Mouse (Mus musculus) heart, embryonic 10.5 days (tissue): ENCODE measurements at regions not wholly inside any gene's neighbourhood (a gene's known extent, or its start where the extent isn't known, plus 50 kb on each side); places are given as distances from the start of the nearest gene placed in this dataset.

Experiments used
- DNase-seq: peaks from one replicate; pipeline ENCODE4 v3.0.0-alpha.2; 2017; ENCODE audit warnings: low spot score
- H3K27ac ChIP-seq: fragments of 300-500 bp; sonication (generic); 2 replicates; pipeline ENCODE4 v1.5.1; 2016; ENCODE audit warnings: mild to moderate bottlenecking
- H3K27me3 ChIP-seq: fragments of 300-500 bp; sonication (generic); 2 replicates; pipeline ENCODE4 v1.6.1; 2016; ENCODE audit warnings: mild to moderate bottlenecking; ENCODE audit not compliant: poor library complexity, insufficient read depth, severe bottlenecking
- H3K36me3 ChIP-seq: fragments of 300-500 bp; sonication (generic); 2 replicates; pipeline ENCODE4 v1.6.1; 2016; ENCODE audit warnings: mild to moderate bottlenecking, moderate library complexity
- H3K4me1 ChIP-seq: fragments of 300-500 bp; sonication (generic); 2 replicates; pipeline ENCODE4 v1.6.1; 2016; ENCODE audit warnings: mild to moderate bottlenecking
- H3K4me3 ChIP-seq: fragments of 300-500 bp; sonication (generic); 2 replicates; pipeline ENCODE4 v1.5.1; 2016; ENCODE audit warnings: mild to moderate bottlenecking, moderate library complexity
- H3K9me3 ChIP-seq: fragments of 300-500 bp; sonication (generic); 2 replicates; pipeline ENCODE4 v1.6.1; 2016; ENCODE audit warnings: mild to moderate bottlenecking, moderate library complexity
- WGBS: fragments of 180-500 bp; shearing (Covaris S2); methylation state at CpG from one replicate; pipeline ENCODE4 v1.1.7; 2016; 5-methylcytosine and 5-hydroxymethylcytosine counted together

GRCm38 (mm10) chr7:63811816-63812215 is 104.8 kb upstream of the E030018B13Rik start:
- WGBS: 85% methylated on average over 4 of the region's 4 CpGs
- H3K4me3 ChIP-seq: no peak overlapping the region
- H3K27ac ChIP-seq: no peak overlapping the region
- H3K4me1 ChIP-seq: peaks cover 3% of the 10 kb centered on the region; the same call in 1 of the 2 replicates
- H3K36me3 ChIP-seq: no peaks in the 10 kb centered on the region
- no peak for DNase-seq
- no peaks in the 10 kb centered on the region for H3K9me3 ChIP-seq
- H3K27me3 ChIP-seq: no peaks in the 10 kb centered on the region

GRCm38 (mm10) chr7:63815531-63815930 is 101.1 kb upstream of the E030018B13Rik start:
- Histone ChIP-seq H3K27me3 (no peaks in the 10 kb centered on the region), H3K4me3 (no peak overlapping the region), H3K27ac (no peak overlapping the region), H3K4me1 (peaks cover 3% of the 10 kb centered on the region; the same call in 1 of the 2 replicates), H3K36me3 (no peaks in the 10 kb centered on the region), H3K9me3 (no peaks in the 10 kb centered on the region)
- no peak for DNase-seq
- 90% methylated on average over 9 of the region's 9 CpGs for WGBS

- WGBS: 71% methylated on average over 10 of the region's 10 CpGs
- no peaks in the 10 kb centered on the region for H3K27me3 ChIP-seq
- no peak overlapping the region for H3K4me3 ChIP-seq
- H3K27ac ChIP-seq: peak overlapping the region; percentile 65
- no peaks in the 10 kb centered on the region for H3K9me3 ChIP-seq
- H3K36me3 ChIP-seq: no peaks in the 10 kb centered on the region
- peaks cover 3% of the 10 kb centered on the region; the same call in 1 of the 2 replicates for H3K4me1 ChIP-seq
- no peak for DNase-seq
Observed at GRCm38 (mm10) chr7:63816056-63816941, 100.4 kb upstream of the E030018B13Rik start.

- Histone ChIP-seq H3K4me3 (no peak overlapping the region), H3K27me3 (no peaks in the 10 kb centered on the region), H3K9me3 (no peaks in the 10 kb centered on the region), H3K27ac (no peak overlapping the region), H3K4me1 (peaks cover 3% of the 10 kb centered on the region; the same call in 1 of the 2 replicates), H3K36me3 (no peaks in the 10 kb centered on the region)
- DNase-seq: no peak
- WGBS: 47% methylated on average over 1 of the region's 1 CpGs
Observed at GRCm38 (mm10) chr7:63817476-63817875, 99.2 kb upstream of the E030018B13Rik start.

GRCm38 (mm10) chr7:63818105-63818504 is 98.6 kb upstream of the E030018B13Rik start:
- H3K36me3 ChIP-seq: no peaks in the 10 kb centered on the region
- no peak overlapping the region for H3K4me3 ChIP-seq
- peak; percentile 46 for DNase-seq
- no peaks in the 10 kb centered on the region for H3K27me3 ChIP-seq
- WGBS: 76% methylated on average over 3 of the region's 3 CpGs
- H3K27ac ChIP-seq: no peak overlapping the region
- H3K4me1 ChIP-seq: peaks cover 3% of the 10 kb centered on the region; the same call in 1 of the 2 replicates
- H3K9me3 ChIP-seq: no peaks in the 10 kb centered on the region

GRCm38 (mm10) chr7:63820286-63820685 is 96.4 kb upstream of the E030018B13Rik start:
- H3K9me3 ChIP-seq: no peaks in the 10 kb centered on the region
- WGBS: 79% methylated on average over 1 of the region's 1 CpGs
- H3K4me1 ChIP-seq: peaks cover 3% of the 10 kb centered on the region; the same call in 1 of the 2 replicates
- peak; percentile 31 for DNase-seq
- no peak overlapping the region for H3K4me3 ChIP-seq
- no peaks in the 10 kb centered on the region for H3K27me3 ChIP-seq
- H3K36me3 ChIP-seq: no peaks in the 10 kb centered on the region
- H3K27ac ChIP-seq: no peak overlapping the region

- WGBS: 81% methylated on average over 2 of the region's 2 CpGs
- DNase-seq: no peak
- Histone ChIP-seq H3K27me3 (no peaks in the 10 kb centered on the region), H3K4me3 (no peak overlapping the region), H3K9me3 (no peaks in the 10 kb centered on the region), H3K4me1 (no peaks in the 10 kb centered on the region), H3K36me3 (no peaks in the 10 kb centered on the region), H3K27ac (no peak overlapping the region)
Observed at GRCm38 (mm10) chr7:63822001-63822400, 94.7 kb upstream of the E030018B13Rik start.

- no peak overlapping the region for H3K4me3 ChIP-seq
- DNase-seq: no peak
- 52% methylated on average over 7 of the region's 7 CpGs for WGBS
- H3K4me1 ChIP-seq: no peaks in the 10 kb centered on the region
- no peaks in the 10 kb centered on the region for H3K9me3 ChIP-seq
- H3K27me3 ChIP-seq: no peaks in the 10 kb centered on the region
- no peak overlapping the region for H3K27ac ChIP-seq
- no peaks in the 10 kb centered on the region for H3K36me3 ChIP-seq
Observed at GRCm38 (mm10) chr7:63824009-63824408, 92.6 kb upstream of the E030018B13Rik start.

- no peaks in the 10 kb centered on the region for H3K36me3 ChIP-seq
- WGBS: 80% methylated on average over 9 of the region's 9 CpGs
- no peak overlapping the region for H3K4me3 ChIP-seq
- no peak overlapping the region for H3K27ac ChIP-seq
- H3K27me3 ChIP-seq: no peaks in the 10 kb centered on the region
- no peaks in the 10 kb centered on the region for H3K4me1 ChIP-seq
- no peak for DNase-seq
- H3K9me3 ChIP-seq: no peaks in the 10 kb centered on the region
Observed at GRCm38 (mm10) chr7:63829362-63829920, 87.2 kb upstream of the E030018B13Rik start.

- no peak for DNase-seq
- Histone ChIP-seq H3K4me1 (no peaks in the 10 kb centered on the region), H3K9me3 (no peaks in the 10 kb centered on the region), H3K27me3 (no peaks in the 10 kb centered on the region), H3K36me3 (no peaks in the 10 kb centered on the region), H3K27ac (no peak overlapping the region), H3K4me3 (no peak overlapping the region)
- WGBS: 74% methylated on average over 6 of the region's 6 CpGs
Observed at GRCm38 (mm10) chr7:63833676-63834075, 83.0 kb upstream of the E030018B13Rik start.

- no peak for DNase-seq
- no peaks in the 10 kb centered on the region for H3K27me3 ChIP-seq
Observed at GRCm38 (mm10) chr7:63835958-63836357, 80.7 kb upstream of the E030018B13Rik start.

More at GRCm38 (mm10) chr7:63835958-63836357, 80.7 kb upstream of the E030018B13Rik start:
- no peak overlapping the region for H3K27ac ChIP-seq
- H3K4me1 ChIP-seq: no peaks in the 10 kb centered on the region
- H3K36me3 ChIP-seq: no peaks in the 10 kb centered on the region
- H3K9me3 ChIP-seq: no peaks in the 10 kb centered on the region
- no peak overlapping the region for H3K4me3 ChIP-seq
